Mouse (Mus musculus) limb, embryonic 11.5 days (tissue): ENCODE measurements at regions not wholly inside any gene's neighbourhood (a gene's known extent, or its start where the extent isn't known, plus 50 kb on each side); places are given as distances from the start of the nearest gene placed in this dataset.
A peak's percentile ranks its signal among the peaks of the same experiment; 100 is the strongest.

Experiments used
- ATAC-seq: fragments of 200-750 bp; cut with Nextera tagmentation; 2 replicates; pipeline ENCODE4 v1.8.0; 2017; ENCODE audit warnings: low read depth; ENCODE audit not compliant: insufficient number of reproducible peaks, low FRiP score, low TSS enrichment
- DNase-seq: peaks from one replicate; pipeline ENCODE4 v3.0.0-alpha.2; 2015; ENCODE audit warnings: low spot score
- H3K27ac ChIP-seq: fragments of 300-500 bp; sonication (generic); replicated peaks from 2 replicates; pipeline ENCODE4 v1.5.1; 2014; ENCODE audit warnings: low read depth, mild to moderate bottlenecking, low read length
- H3K27me3 ChIP-seq: fragments of 300-500 bp; sonication (generic); 2 replicates; pipeline ENCODE4 v1.6.1; 2014; ENCODE audit warnings: mild to moderate bottlenecking, low read length, mixed read lengths; ENCODE audit not compliant: control insufficient read depth, insufficient read depth
- H3K36me3 ChIP-seq: fragments of 300-500 bp; sonication (generic); 2 replicates; pipeline ENCODE4 v1.6.1; 2014; ENCODE audit warnings: mild to moderate bottlenecking, low read length, moderate library complexity, mixed read lengths; ENCODE audit not compliant: control insufficient read depth, insufficient read depth
- H3K4me1 ChIP-seq: fragments of 300-500 bp; sonication (generic); 2 replicates; pipeline ENCODE4 v1.6.1; 2014; ENCODE audit warnings: low read length, mixed read lengths; ENCODE audit not compliant: control insufficient read depth, insufficient read depth
- H3K4me2 ChIP-seq: fragments of 300-500 bp; sonication (generic); 2 replicates; pipeline ENCODE4 v1.6.1; 2014; ENCODE audit warnings: low read depth, mild to moderate bottlenecking, moderate library complexity; ENCODE audit not compliant: severe bottlenecking
- H3K4me3 ChIP-seq: fragments of 300-500 bp; sonication (generic); 2 replicates; pipeline ENCODE4 v1.5.1; 2014; ENCODE audit warnings: low read depth, low read length
- H3K9ac ChIP-seq: fragments of 300-500 bp; sonication (generic); 2 replicates; pipeline ENCODE4 v1.6.1; 2014; ENCODE audit warnings: mild to moderate bottlenecking, low read length
- H3K9me3 ChIP-seq: fragments of 300-500 bp; sonication (generic); 2 replicates; pipeline ENCODE4 v1.6.1; 2016; ENCODE audit warnings: low read length; ENCODE audit not compliant: control insufficient read depth
- whole genome bisulfite sequencing: fragments of 180-500 bp; shearing (Covaris S2); extraction: QIAGEN DNeasy Blood & Tissue Kit; methylation state at CpG from one replicate; pipeline ENCODE4 v1.1.7; 2014; 5-methylcytosine and 5-hydroxymethylcytosine counted together

- Histone ChIP-seq H3K4me3 (no peak overlapping the region), H3K4me2 (no peak overlapping the region), H3K27me3 (no peaks in the 10 kb centered on the region), H3K9ac (no peak overlapping the region), H3K4me1 (no peaks in the 10 kb centered on the region), H3K36me3 (no peaks in the 10 kb centered on the region), H3K27ac (no peak overlapping the region), H3K9me3 (no peaks in the 10 kb centered on the region)
- DNase-seq, result peak; percentile 12
- WGBS, result 91% methylated on average over 4 of the region's 4 CpGs
- no peak for ATAC-seq
These were observed 287.0 kb downstream of the Tns3 start for GRCm38 (mm10) chr11:8377301-8377700.

DNA sequence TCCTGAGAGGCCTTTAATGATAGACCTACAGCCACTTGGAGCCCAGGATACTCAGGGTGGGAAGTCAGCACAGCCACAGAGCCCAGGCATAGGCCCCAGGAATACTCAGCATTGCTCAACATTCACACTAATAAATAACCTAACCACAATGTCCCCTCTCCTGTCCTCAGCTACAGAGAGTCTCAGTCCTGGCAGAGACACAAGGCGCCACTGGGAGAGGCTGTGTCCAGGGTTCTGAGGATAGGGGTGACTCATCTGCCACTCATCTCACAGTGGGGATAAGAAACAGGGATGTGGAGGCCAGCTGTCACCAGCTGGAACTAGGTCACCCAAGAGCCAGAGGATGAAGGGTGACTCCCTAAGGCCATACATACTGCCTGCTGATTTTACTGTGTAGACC lies 298.8 kb downstream of the Tns3 start:
- WGBS, result 95% methylated on average over 1 of the region's 1 CpGs
- H3K4me2 ChIP-seq, result no peak overlapping the region
- H3K9me3 ChIP-seq, result no peaks in the 10 kb centered on the region
- H3K4me1 ChIP-seq, result no peaks in the 10 kb centered on the region
- H3K9ac ChIP-seq, result no peak overlapping the region
- DNase-seq (peak; percentile 13), ATAC-seq (no peak)
- no peak overlapping the region for H3K27ac ChIP-seq
- H3K27me3 ChIP-seq, result no peaks in the 10 kb centered on the region
- no peak overlapping the region for H3K4me3 ChIP-seq
- no peaks in the 10 kb centered on the region for H3K36me3 ChIP-seq

DNA sequence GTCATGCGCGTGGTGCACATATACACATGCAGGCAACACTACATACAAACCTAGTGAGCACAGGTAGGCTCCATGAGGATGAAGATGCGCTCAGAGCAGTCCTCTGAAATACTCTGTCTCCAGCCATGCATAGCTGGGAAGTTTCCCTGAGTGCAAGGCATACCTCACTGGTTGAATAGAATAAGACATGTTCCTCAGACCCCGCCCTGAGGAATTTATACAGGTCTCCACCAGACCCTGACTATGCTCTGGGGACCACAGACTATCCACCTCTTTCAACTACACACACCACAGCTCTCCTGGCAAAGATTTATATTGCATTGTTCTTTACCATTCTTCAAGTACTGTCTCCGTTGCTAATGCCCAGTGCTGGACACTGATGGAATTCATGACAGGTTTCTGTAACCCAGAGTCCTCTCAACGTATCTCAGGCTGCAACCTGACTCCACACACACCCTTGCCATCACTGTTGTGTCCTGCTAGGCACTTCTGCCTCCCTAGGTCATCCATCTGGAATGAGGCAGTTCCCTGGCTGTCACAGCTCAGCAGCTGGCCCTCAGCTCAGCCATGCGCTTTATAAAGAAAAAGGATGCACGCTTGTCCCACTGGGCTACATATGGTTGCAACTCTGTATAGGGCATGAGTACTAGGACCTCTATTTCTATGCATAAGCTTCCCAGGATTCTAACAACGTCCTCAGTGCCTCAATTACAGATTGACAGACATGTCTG lies 299.5 kb downstream of the Tns3 start:
- DNase-seq (peak; percentile 12), ATAC-seq (no peak)
- Histone ChIP-seq H3K4me1 (no peaks in the 10 kb centered on the region), H3K36me3 (no peaks in the 10 kb centered on the region), H3K27me3 (no peaks in the 10 kb centered on the region), H3K9me3 (no peaks in the 10 kb centered on the region), H3K4me3 (no peak overlapping the region), H3K27ac (no peak overlapping the region), H3K9ac (no peak overlapping the region), H3K4me2 (no peak overlapping the region)
- 75% methylated on average over 9 of the region's 9 CpGs for WGBS

DNA sequence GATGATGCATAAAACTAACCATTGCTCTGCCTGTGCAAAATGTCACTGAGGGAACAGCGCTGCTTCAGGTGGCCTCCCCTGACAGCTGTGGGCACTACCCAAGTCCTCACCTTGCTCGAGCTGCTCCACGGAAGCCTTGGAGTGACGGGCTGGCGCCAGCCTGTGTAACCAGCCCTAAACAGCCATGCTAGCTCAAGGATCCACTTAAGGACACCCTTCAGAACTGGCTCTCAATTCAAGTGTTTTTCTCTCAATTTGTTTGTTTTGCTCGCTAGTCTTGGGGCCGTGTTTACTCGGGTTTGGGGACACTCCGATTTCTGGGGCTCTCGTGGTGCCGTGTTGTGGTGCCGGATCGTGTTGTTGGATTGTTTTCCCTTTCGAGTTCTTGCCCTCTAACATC lies 319.4 kb downstream of the Tns3 start:
- Histone ChIP-seq H3K9me3 (no peaks in the 10 kb centered on the region), H3K4me2 (no peak overlapping the region), H3K4me3 (no peak overlapping the region), H3K36me3 (no peaks in the 10 kb centered on the region), H3K27me3 (no peaks in the 10 kb centered on the region), H3K27ac (no peak overlapping the region), H3K4me1 (no peaks in the 10 kb centered on the region), H3K9ac (no peak overlapping the region)
- DNase-seq (no peak), ATAC-seq (no peak)
- WGBS, result 89% methylated on average over 14 of the region's 14 CpGs

- ATAC-seq, result peak; percentile 88
These were observed 361.8 kb downstream of the Tns3 start for GRCm38 (mm10) chr11:8302347-8303188.

DNA sequence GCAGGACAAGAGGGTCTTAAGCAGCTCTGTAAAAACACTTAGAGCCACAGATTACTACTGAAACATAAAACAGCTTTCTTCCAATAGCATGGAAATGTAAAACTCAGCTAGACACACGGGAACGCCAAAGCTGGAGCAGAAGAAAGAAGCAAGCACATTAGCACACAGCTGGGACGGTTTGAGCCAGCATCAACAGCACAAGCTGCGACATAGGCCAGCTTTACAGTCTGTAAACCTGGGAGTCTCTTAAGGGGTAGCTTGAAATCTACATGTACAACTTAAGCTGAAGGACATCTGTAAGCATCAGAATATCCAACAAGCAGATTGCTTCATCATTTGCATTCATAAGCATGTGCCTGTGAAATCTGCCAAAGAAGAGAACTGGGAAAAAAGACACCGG lies 366.9 kb downstream of the Tns3 start:
- Histone ChIP-seq H3K27ac (no peak overlapping the region), H3K4me1 (no peaks in the 10 kb centered on the region), H3K4me3 (no peak overlapping the region), H3K27me3 (no peaks in the 10 kb centered on the region), H3K9me3 (no peaks in the 10 kb centered on the region), H3K4me2 (no peak overlapping the region), H3K9ac (no peak overlapping the region), H3K36me3 (no peaks in the 10 kb centered on the region)
- WGBS, result 73% methylated on average over 5 of the region's 5 CpGs
- ATAC-seq (no peak), DNase-seq (no peak)

More at GRCm38 (mm10) chr11:8302347-8303188, 361.8 kb downstream of the Tns3 start:
- no peak overlapping the region for H3K9ac ChIP-seq
- H3K27me3 ChIP-seq, result no peaks in the 10 kb centered on the region
- no peaks in the 10 kb centered on the region for H3K9me3 ChIP-seq
- H3K4me3 ChIP-seq, result no peak overlapping the region
- WGBS, result 34% methylated on average over 14 of the region's 14 CpGs
- peak; percentile 71 for DNase-seq
- no peaks in the 10 kb centered on the region for H3K36me3 ChIP-seq
- H3K27ac ChIP-seq, result no peak overlapping the region
- H3K4me1 ChIP-seq, result no peaks in the 10 kb centered on the region
- H3K4me2 ChIP-seq, result no peak overlapping the region

- Histone ChIP-seq H3K4me1 (no peaks in the 10 kb centered on the region), H3K4me2 (no peak overlapping the region), H3K9me3 (no peaks in the 10 kb centered on the region), H3K4me3 (no peak overlapping the region), H3K9ac (no peak overlapping the region), H3K36me3 (no peaks in the 10 kb centered on the region), H3K27ac (no peak overlapping the region), H3K27me3 (no peaks in the 10 kb centered on the region)
- DNase-seq, result no peak
- no peak for ATAC-seq
- 71% methylated on average over 6 of the region's 6 CpGs for WGBS
These were observed 370.9 kb downstream of the Tns3 start for GRCm38 (mm10) chr11:8293322-8294014.

GRCm38 (mm10) chr11:8285271-8285670 lies 379.1 kb downstream of the Tns3 start:
- H3K36me3 ChIP-seq, result no peaks in the 10 kb centered on the region
- WGBS, result 91% methylated on average over 1 of the region's 1 CpGs
- no peak overlapping the region for H3K9ac ChIP-seq
- no peak for DNase-seq
- H3K27me3 ChIP-seq, result no peaks in the 10 kb centered on the region
- no peaks in the 10 kb centered on the region for H3K4me1 ChIP-seq
- H3K9me3 ChIP-seq, result no peaks in the 10 kb centered on the region
- H3K4me3 ChIP-seq, result no peak overlapping the region
- H3K4me2 ChIP-seq, result no peak overlapping the region
- no peak overlapping the region for H3K27ac ChIP-seq
- ATAC-seq, result no peak
